Mouse (Mus musculus): ENCODE results near the gene Lpp. TPM values are rescaled to one million over a fixed set of nuclear protein-coding genes. Genes with fewer than 3 reads are reported as not detected.

Lpp gene
- polyA plus RNA-seq, 1 experiment = 8.1 TPM

DNA sequence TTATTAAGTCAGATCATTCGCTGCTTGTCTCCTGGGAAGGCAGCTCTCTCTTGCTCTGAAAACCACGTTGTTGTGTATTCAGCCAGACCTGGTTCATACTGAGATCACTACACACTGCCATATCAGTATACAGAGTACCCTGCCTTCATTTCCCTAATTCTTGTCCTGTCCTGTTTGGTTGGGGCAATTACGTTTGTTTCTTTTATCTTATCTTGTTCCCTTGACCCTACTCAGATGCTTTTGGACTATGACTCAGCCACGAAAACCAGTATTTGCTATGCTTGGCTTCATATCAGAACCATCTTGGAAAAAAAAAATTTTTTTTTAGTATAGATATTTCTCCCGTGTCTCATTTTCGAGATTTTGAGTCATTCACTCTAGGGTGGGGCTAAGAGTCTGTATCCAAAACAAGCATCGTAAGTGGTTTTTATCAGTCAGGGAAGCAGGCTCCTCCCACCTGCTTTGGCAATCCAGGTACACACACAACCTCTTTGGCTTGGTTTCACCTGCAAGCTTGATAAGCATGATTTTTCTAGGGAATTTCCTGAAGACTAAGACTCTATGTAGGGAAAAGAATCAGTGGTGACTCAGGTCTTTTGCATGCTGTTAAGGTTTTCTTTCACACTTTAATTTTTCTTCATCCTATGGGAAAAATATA, 29.1 kb upstream of the Lpp start:
- DNase-seq = no peak
- no peaks in the 10 kb centered on the region for H3K4me1 ChIP-seq (ENCODE audit: control insufficient read depth, insufficient read depth, low read length)
- 89% methylated on average over 7 of the region's 7 CpGs for WGBS
- H3K4me3 ChIP-seq (replicated peaks; ENCODE audit: insufficient read depth, low read depth, low read length) = no peak overlapping the region
- no peak overlapping the region for H3K27ac ChIP-seq (ENCODE audit: insufficient read depth, low read length)
- TF ChIP-seq POLR2A (IDR thresholded peaks at IDR 0.05; ENCODE audit: borderline replicate concordance, insufficient read depth, low read length) (no peak), CTCF (IDR thresholded peaks at IDR 0.05; ENCODE audit: borderline replicate concordance, insufficient read depth, low read depth, low read length) (no peak)
- H3K27me3 ChIP-seq (ENCODE audit: control insufficient read depth, insufficient read depth, low read length) = no peaks in the 10 kb centered on the region

- WGBS = 92% methylated on average over 4 of the region's 4 CpGs
- Histone ChIP-seq H3K27me3 (ENCODE audit: control insufficient read depth, insufficient read depth, low read length) (no peaks in the 10 kb centered on the region), H3K4me3 (replicated peaks; ENCODE audit: insufficient read depth, low read depth, low read length) (no peak overlapping the region), H3K4me1 (ENCODE audit: control insufficient read depth, insufficient read depth, low read length) (no peaks in the 10 kb centered on the region), H3K27ac (ENCODE audit: insufficient read depth, low read length) (no peak overlapping the region)
- no peak for DNase-seq
- TF ChIP-seq CTCF (IDR thresholded peaks at IDR 0.05; ENCODE audit: borderline replicate concordance, insufficient read depth, low read depth, low read length) (no peak), POLR2A (IDR thresholded peaks at IDR 0.05; ENCODE audit: borderline replicate concordance, insufficient read depth, low read length) (no peak)
Measured at GRCm38 (mm10) chr16:24365900-24366299, 27.4 kb upstream of the Lpp start.

DNA sequence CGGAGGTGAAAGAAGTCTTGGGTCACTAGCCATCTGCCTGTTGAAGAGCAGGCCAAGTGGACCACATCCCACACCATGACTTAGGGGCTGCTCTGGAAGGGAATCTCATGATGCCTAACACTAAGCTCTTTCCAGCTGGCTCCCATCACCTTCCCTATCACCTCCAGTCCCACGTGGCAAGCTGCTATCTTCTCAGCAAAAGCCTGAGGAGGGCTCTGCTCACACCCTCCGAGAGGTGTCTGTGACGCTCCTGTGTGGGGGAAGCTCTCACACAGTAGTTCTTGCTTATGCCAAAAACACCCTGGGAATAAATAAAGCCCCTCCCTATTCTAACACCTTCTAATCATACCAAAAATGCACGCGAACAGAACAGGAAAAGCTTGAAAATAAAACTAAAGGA, 26.2 kb upstream of the Lpp start:
- Histone ChIP-seq H3K27ac (ENCODE audit: insufficient read depth, low read length) (no peak overlapping the region), H3K27me3 (ENCODE audit: control insufficient read depth, insufficient read depth, low read length) (no peaks in the 10 kb centered on the region), H3K4me3 (replicated peaks; ENCODE audit: insufficient read depth, low read depth, low read length) (no peak overlapping the region), H3K4me1 (ENCODE audit: control insufficient read depth, insufficient read depth, low read length) (no peaks in the 10 kb centered on the region)
- 54% methylated on average over 6 of the region's 6 CpGs for WGBS
- TF ChIP-seq POLR2A (IDR thresholded peaks at IDR 0.05; ENCODE audit: borderline replicate concordance, insufficient read depth, low read length) (no peak), CTCF (IDR thresholded peaks at IDR 0.05; ENCODE audit: borderline replicate concordance, insufficient read depth, low read depth, low read length) (no peak)
- no peak for DNase-seq

GRCm38 (mm10) chr16:24367506-24367905, 25.8 kb upstream of the Lpp start:
- DNase-seq = no peak
- TF ChIP-seq POLR2A (IDR thresholded peaks at IDR 0.05; ENCODE audit: borderline replicate concordance, insufficient read depth, low read length) = no peak
- TF ChIP-seq CTCF (IDR thresholded peaks at IDR 0.05; ENCODE audit: borderline replicate concordance, insufficient read depth, low read depth, low read length) = no peak

DNA sequence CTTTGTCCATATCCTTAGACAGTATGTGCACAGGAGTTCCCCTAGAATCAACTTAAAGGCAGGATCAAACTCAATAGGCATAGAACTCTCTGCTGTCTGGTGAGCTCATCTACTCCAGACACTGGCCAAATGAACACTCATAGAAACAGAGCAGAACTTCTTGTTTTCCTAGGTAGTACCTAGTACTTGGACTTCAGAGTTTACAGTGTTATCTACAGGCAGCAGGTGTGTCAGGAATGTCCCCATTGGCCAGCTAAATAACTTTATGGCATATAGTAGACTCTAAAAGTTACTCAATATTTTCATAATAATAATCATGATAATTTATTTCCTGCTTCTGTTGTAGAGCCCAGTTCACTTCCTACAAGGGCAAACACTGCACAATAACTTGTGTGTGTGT, 16.8 kb upstream of the Lpp start:
- Histone ChIP-seq H3K27me3 (ENCODE audit: control insufficient read depth, insufficient read depth, low read length) (no peaks in the 10 kb centered on the region), H3K27ac (ENCODE audit: insufficient read depth, low read length) (no peak overlapping the region), H3K4me1 (ENCODE audit: control insufficient read depth, insufficient read depth, low read length) (peaks cover 4% of the 10 kb centered on the region; the same call in 1 of the 2 replicates), H3K4me3 (replicated peaks; ENCODE audit: insufficient read depth, low read depth, low read length) (no peak overlapping the region)
- no peak for DNase-seq
- TF ChIP-seq POLR2A (IDR thresholded peaks at IDR 0.05; ENCODE audit: borderline replicate concordance, insufficient read depth, low read length) (no peak), CTCF (IDR thresholded peaks at IDR 0.05; ENCODE audit: borderline replicate concordance, insufficient read depth, low read depth, low read length) (no peak)

More at GRCm38 (mm10) chr16:24367506-24367905, 25.8 kb upstream of the Lpp start:
- 77% methylated on average over 7 of the region's 7 CpGs for WGBS
- no peak overlapping the region for H3K27ac ChIP-seq (ENCODE audit: insufficient read depth, low read length)
- no peaks in the 10 kb centered on the region for H3K4me1 ChIP-seq (ENCODE audit: control insufficient read depth, insufficient read depth, low read length)
- H3K4me3 ChIP-seq (replicated peaks; ENCODE audit: insufficient read depth, low read depth, low read length) = no peak overlapping the region
- H3K27me3 ChIP-seq (ENCODE audit: control insufficient read depth, insufficient read depth, low read length) = no peaks in the 10 kb centered on the region

- peak; percentile 94 to 96 for DNase-seq
- Histone ChIP-seq H3K4me3 (replicated peaks; ENCODE audit: insufficient read depth, low read depth, low read length) (no peak overlapping the region), H3K4me1 (ENCODE audit: control insufficient read depth, insufficient read depth, low read length) (peaks cover 22% of the 10 kb centered on the region), H3K27ac (ENCODE audit: insufficient read depth, low read length) (peak overlapping the region; percentile 76), H3K27me3 (ENCODE audit: control insufficient read depth, insufficient read depth, low read length) (no peaks in the 10 kb centered on the region; the same call in 1 of the 2 replicates)
- TF ChIP-seq POLR2A (IDR thresholded peaks at IDR 0.05; ENCODE audit: borderline replicate concordance, insufficient read depth, low read length) (peak; percentile 53; the same call in 1 of the 2 replicates), CTCF (IDR thresholded peaks at IDR 0.05; ENCODE audit: borderline replicate concordance, insufficient read depth, low read depth, low read length) (no peak)
- 8% methylated on average over 5 of the region's 5 CpGs for WGBS
Measured at GRCm38 (mm10) chr16:24390596-24390995, 2.7 kb upstream of the Lpp start.

- no peak for DNase-seq
- TF ChIP-seq CTCF (IDR thresholded peaks at IDR 0.05; ENCODE audit: borderline replicate concordance, insufficient read depth, low read depth, low read length) (no peak), POLR2A (IDR thresholded peaks at IDR 0.05; ENCODE audit: borderline replicate concordance, insufficient read depth, low read length) (no peak)
- peaks cover 22% of the 10 kb centered on the region for H3K4me1 ChIP-seq (ENCODE audit: control insufficient read depth, insufficient read depth, low read length)
- 50% methylated on average over 3 of the region's 3 CpGs for WGBS
- H3K27me3 ChIP-seq (ENCODE audit: control insufficient read depth, insufficient read depth, low read length) = no peaks in the 10 kb centered on the region; the same call in 1 of the 2 replicates
- peak overlapping the region; percentile 76 for H3K27ac ChIP-seq (ENCODE audit: insufficient read depth, low read length)
- no peak overlapping the region for H3K4me3 ChIP-seq (replicated peaks; ENCODE audit: insufficient read depth, low read depth, low read length)
Measured at GRCm38 (mm10) chr16:24391111-24391510, 2.2 kb upstream of the Lpp start.

DNA sequence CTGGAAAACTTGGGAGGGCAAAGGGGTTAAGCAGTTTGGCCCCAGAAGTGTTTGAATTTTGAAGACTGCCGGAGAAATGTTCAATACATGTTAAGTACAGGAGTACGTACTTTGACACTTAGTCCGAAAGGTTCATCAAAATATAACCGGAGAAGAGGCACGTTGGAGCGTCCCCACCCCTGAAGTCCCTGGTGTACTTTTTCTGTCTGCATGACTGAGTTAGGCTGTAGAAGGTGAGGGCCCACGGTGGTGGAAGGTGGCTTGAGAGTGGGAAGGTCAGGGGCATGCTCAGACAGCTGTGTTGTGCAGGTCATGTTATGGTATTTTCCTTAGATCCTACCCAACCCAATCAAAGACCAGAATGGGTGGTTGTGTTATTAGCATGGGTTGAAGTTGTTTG, 1.4 kb upstream of the Lpp start:
- Histone ChIP-seq H3K4me3 (replicated peaks; ENCODE audit: insufficient read depth, low read depth, low read length) (no peak overlapping the region), H3K4me1 (ENCODE audit: control insufficient read depth, insufficient read depth, low read length) (peaks cover 22% of the 10 kb centered on the region), H3K27ac (ENCODE audit: insufficient read depth, low read length) (peak overlapping the region; percentile 59; the same call in 1 of the 2 replicates), H3K27me3 (ENCODE audit: control insufficient read depth, insufficient read depth, low read length) (no peaks in the 10 kb centered on the region; the same call in 1 of the 2 replicates)
- 94% methylated on average over 7 of the region's 7 CpGs for WGBS
- TF ChIP-seq CTCF (IDR thresholded peaks at IDR 0.05; ENCODE audit: borderline replicate concordance, insufficient read depth, low read depth, low read length) = no peak
- no peak for TF ChIP-seq POLR2A (IDR thresholded peaks at IDR 0.05; ENCODE audit: borderline replicate concordance, insufficient read depth, low read length)
- DNase-seq = no peak

Data from cerebellum, adult 2 months (tissue).